Mouse (Mus musculus): ENCODE results near the gene Hipk2.

- TF ChIP-seq CTCF (IDR thresholded peaks at IDR 0.05; ENCODE audit: borderline replicate concordance, control insufficient read depth, extremely low read depth, insufficient read depth, low read length, poor library complexity): no peak
- no peak for TF ChIP-seq POLR2A (IDR thresholded peaks at IDR 0.05; ENCODE audit: control insufficient read depth, extremely low read depth, insufficient read depth, low read length, poor library complexity)
These were observed 30.1 kb downstream of the Hipk2 start for GRCm38 (mm10) chr6:38845876-38846275.

All from thymus, adult 2 months (tissue).